Mouse (Mus musculus): ENCODE results near the gene Vmn2r22.
"Not testable (repeated sequence)": the region's sequence is repeated elsewhere in the genome, so short reads cannot be mapped to it uniquely, and the experiment has no call there.

Gene Vmn2r22

DNA sequence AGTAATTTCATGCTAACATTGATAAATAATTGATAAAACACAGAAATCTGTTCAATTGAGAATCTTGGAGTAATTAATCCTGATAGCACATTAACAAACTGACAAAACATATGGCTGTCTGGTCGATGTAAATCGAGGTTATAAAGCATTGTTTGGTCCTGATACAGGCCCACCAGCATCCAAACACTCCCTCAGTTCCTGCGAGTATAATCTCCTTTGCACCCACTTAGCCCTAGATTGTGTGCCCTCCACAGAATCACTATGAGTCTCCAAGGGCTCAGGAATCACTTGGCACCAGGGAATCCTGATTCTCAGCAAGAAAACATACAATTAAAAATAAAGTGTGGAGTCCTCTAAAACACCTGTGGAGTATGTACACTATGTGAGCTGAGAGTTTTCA lies at the start of gene Vmn2r22:
Gene Vmn2r22 (minus strand): TSS at position 101 of the 400 bp plus-strand sequence.
- DNase-seq, result not testable (repeated sequence)

DNA sequence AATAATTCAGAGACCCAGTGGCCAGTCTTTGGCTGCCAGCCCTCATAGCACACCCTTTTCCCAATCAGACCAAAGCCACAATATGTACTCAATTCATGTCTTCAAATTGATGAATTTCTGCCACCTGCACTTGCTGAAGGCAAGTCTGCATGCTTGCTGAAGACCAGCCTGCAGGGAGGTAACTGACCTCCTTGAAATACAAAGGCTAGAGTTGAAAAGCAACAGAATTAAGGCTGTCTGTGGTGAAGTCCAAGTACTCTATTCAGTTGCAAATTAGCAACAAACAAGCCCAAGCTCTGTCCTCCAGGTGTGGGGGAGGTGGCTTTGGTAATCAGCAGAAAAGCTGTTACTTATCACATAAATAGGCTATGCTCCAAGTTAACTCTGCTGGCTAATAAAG lies 46.7 kb upstream of the Vmn2r22 start:
- DNase-seq, result no peak

DNA sequence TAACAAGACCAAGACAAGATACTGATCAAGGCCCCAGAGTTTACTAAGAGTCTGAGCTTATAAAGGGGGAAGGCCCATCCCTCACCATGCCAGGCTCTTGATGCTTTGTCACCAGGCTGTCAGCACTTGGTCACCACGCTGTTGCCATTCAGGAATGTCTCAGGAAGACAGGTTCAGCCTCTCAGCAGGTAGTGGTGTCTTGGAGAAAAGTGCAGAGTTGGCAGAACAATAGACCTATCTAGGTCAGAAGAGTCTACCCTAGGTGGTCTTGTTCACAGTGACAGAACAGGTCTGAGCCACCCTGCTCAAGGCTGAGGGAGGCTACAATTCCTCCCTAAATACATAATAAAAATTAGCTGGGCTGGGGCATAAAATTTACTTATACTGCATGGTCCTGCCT lies 46.1 kb upstream of the Vmn2r22 start:
- DNase-seq, result not testable (repeated sequence)

DNA sequence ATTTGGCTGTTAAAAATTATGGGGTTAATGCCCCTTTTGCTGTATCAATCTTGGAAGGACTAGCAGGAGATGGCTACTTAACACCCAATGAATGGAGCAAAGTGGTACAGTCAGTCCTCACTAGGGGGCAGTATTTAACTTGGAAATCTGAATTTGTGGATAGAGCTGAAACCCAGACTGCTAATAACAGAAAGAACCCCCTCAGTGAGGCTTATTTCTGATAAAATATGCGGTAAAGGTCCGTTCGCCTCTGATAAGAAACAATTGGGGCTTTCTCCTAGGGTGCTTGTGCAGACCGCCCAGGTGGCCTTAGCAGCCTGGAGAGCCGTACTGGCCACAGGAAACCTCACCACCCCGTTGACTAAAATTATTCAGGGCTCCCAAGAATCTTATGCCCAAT lies 6.5 kb upstream of the Vmn2r22 start:
- no peak for DNase-seq

DNA sequence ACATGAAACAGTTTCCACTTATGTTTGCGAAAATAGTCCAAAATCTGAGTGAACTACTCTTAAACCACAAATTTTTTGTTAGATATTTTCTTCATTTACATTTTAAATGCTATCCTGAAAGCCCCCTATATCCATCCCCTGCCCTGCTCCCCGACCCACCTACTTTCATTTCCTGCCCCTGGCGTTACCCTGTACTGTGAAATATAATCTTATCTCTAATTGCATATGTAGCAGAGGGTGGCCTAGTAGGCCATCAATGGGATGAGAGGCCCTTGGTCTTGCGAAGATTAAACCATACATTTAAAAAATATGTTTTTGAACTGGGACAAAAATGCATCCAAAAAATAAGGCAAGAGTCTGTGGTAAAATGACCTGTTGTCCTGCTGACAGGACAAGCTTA lies 11.1 kb downstream of the Vmn2r22 start:
- DNase-seq, result not testable (repeated sequence)

DNA sequence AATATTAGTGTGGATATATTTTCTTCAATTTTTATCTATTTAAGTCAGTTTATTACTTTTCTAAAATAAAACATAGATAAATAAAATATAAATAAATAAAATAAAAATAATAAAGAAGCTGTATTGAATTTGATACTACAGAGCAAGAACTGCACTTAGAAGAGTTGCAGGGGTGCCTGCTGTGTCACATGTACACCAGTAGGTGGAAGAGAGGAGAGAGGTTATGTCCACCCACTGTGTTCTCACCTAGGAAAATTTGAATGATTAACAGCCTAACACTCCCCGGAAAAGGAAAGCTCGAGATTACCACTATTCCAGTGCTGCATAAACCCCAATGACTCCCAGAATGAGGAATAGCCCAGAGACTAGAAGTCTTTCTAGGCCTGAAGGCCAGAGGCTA lies 26.7 kb downstream of the Vmn2r22 start:
- not testable (repeated sequence) for DNase-seq

DNA sequence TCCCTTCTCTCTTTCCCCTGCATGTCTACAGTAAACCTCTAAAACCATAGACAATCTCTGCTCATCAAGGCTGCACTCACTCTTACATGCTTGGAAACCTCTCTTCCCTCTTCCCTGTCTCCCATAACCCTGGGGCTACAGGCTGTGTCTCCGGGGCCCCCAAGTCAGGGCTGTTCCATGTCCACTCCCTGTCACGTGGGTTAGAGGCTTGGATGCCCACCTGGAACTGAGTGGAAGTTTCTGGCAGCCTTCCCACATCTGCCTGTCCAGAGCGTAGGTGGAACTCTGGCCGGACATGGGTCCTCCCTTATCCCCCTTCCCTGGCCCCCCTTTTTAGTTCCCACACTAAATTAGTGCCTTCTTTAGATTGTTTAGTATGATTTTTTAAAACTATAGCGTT lies 62.2 kb downstream of the Vmn2r22 start:
- not testable (repeated sequence) for DNase-seq

DNA sequence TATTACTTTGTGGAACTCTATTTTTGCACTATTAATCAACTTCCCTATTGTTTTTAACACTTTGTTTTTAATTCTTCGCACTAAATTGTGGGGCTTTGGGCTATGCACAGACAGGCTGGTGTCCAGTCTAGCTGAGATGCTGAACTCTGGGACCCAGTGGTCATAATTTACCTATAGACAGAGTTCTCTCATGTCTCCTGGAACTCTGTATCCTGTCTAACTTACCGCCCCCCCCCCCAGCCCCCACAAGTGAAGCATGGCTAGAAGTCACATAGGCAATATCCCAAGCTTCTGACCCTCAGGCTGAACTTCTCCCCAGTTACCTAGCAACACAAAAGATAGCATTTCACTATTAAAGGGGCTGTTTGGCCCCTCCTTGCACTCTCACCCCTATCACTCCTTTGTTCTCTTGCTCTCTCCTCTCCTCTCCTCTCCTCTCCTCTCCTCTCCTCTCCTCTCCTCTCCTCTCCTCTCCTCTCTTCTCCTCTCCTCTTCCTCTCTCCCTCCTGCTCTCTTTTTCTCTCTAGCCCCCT lies 62.7 kb downstream of the Vmn2r22 start:
- DNase-seq, result not testable (repeated sequence)

DNA sequence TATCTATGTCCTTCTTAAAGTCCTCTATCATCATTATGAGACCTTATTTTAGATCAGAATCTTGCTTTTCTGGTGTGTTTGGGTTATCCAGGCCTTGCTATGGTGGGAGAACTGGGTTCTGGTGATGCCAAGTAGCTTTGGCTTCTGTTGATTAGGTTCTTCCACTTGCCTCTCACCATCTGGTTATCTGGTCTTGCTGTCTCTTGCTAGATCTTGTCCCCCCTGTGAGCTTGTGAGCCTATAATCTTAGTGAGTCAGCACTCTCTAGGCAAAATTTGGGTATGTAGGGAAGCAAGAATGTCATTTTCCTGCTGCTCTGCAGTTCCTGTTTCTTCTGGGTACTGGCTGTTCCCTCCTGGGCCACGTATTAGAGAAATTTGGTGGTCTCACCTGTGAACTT lies 66.5 kb downstream of the Vmn2r22 start:
- not testable (repeated sequence) for DNase-seq

DNA sequence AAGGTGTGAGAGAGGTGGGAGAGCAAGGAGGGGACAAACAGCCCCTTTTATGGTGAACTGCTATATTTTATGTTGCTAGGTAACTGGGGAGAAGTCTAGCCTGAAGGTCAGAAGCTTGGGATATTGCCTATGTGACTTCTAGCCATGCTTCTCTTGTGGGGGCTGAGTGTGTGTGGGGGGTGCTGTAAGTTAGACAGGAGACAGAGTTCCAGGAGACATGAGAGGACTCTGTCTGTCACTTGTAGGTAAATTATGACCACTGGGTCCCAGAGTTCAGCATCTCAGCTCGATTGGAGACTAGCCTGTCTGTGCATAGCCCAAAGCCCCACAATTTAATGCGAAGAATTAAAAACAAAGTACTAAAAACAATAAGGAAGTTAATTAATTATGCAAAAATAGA lies 75.8 kb downstream of the Vmn2r22 start:
- not testable (repeated sequence) for DNase-seq
